11 mouse cellular contexts compared by ENCODE assay signal in genomic region chr3:92083042-92083441, GRCm38 (mm10). TPM values are rescaled to one million over a fixed set of nuclear protein-coding genes. Genes with fewer than 3 reads are reported as not detected.
DNase-seq lines count a peak whose midpoint lies in the region; ATAC-seq and TF ChIP-seq lines count a peak whose summit lies in the region.
"Had no signal": no experiment of that assay in that cellular context is flagged by ENCODE, and none has a peak within 500 bp of the region (broad histone marks: within the 10 kb centered on the region; RNA-seq: fewer than 3 reads in every experiment).

Gene Lor (minus strand): TSS chr3:92083142.

- DNase-seq in gastrocnemius, adult 2 months, result no peak
- DNase-seq in gastrocnemius, postnatal 36 days, result no peak
- DNase-seq in lung, embryonic 14.5 days, result no peak
- DNase-seq in lung, postnatal 10 days, result no peak
- no peak for DNase-seq in limb, embryonic 11.5 days (ENCODE audit: low spot score)
- DNase-seq in layer of hippocampus, postnatal 10 days (ENCODE audit: low spot score in 2 of 2), result no peak
- DNase-seq: kidney, postnatal 14 days had no signal

- ATAC-seq in lung, embryonic 14.5 days (ENCODE audit: insufficient read depth), result no peak
- ATAC-seq in limb, embryonic 11.5 days (ENCODE audit: insufficient number of reproducible peaks, low FRiP score, low TSS enrichment, low read depth), result no peak
- no peak for ATAC-seq in stomach, embryonic 15.5 days (ENCODE audit: insufficient read depth, low FRiP score, low read depth)
- ATAC-seq in megakaryocyte-erythroid progenitor cell, adult 5-6 weeks (replicated peaks; ENCODE audit: low FRiP score, low TSS enrichment, poor library complexity, severe bottlenecking), result no peak
- ATAC-seq: Patski had no signal

- no peak within 1 kb of the TSS for H3K9ac ChIP-seq in lung, embryonic 14.5 days
- no peak within 1 kb of the TSS for H3K9ac ChIP-seq in limb, embryonic 11.5 days (ENCODE audit: low read length)
- no peak within 1 kb of the TSS for H3K9ac ChIP-seq in stomach, embryonic 15.5 days

- H3K4me3 ChIP-seq in gastrocnemius, adult 2 months, result peak within 1 kb of the TSS; percentile 84
- peak within 1 kb of the TSS; percentile 67 for H3K4me3 ChIP-seq in lung, embryonic 14.5 days (ENCODE audit: low read depth, low read length)
- peak within 1 kb of the TSS; percentile 68; the same call in 1 of the 2 replicates for H3K4me3 ChIP-seq in limb, embryonic 11.5 days (ENCODE audit: low read depth, low read length)
- H3K4me3 ChIP-seq in stomach, embryonic 15.5 days (replicated peaks), result peak within 1 kb of the TSS; percentile 72

- no peaks in the 10 kb centered on the region for H3K4me1 ChIP-seq in lung, embryonic 14.5 days (ENCODE audit: insufficient read depth)
- H3K4me1 ChIP-seq in limb, embryonic 11.5 days (ENCODE audit: control insufficient read depth, insufficient read depth, low read length), result no peaks in the 10 kb centered on the region
- H3K4me1 ChIP-seq in stomach, embryonic 15.5 days, result no peaks in the 10 kb centered on the region

- H3K36me3 ChIP-seq in lung, embryonic 14.5 days (ENCODE audit: insufficient read depth), result no peaks in the 10 kb centered on the region
- no peaks in the 10 kb centered on the region for H3K36me3 ChIP-seq in limb, embryonic 11.5 days (ENCODE audit: control insufficient read depth, insufficient read depth, low read length)
- no peaks in the 10 kb centered on the region for H3K36me3 ChIP-seq in stomach, embryonic 15.5 days

- 69% methylated on average over 2 of the region's 2 CpGs for WGBS in lung, embryonic 14.5 days
- 84% methylated on average over 2 of the region's 2 CpGs for WGBS in limb, embryonic 11.5 days
- 75% methylated on average over 2 of the region's 2 CpGs for WGBS in stomach, embryonic 15.5 days

- H3K27ac ChIP-seq in gastrocnemius, adult 2 months, result no peak within 1 kb of the TSS
- no peak within 1 kb of the TSS for H3K27ac ChIP-seq in lung, embryonic 14.5 days (ENCODE audit: low read depth)
- no peak within 1 kb of the TSS for H3K27ac ChIP-seq in limb, embryonic 11.5 days (replicated peaks; ENCODE audit: low read depth, low read length)
- H3K27ac ChIP-seq in stomach, embryonic 15.5 days, result no peak within 1 kb of the TSS
- H3K27ac ChIP-seq: macrophage had no signal

- no peaks in the 10 kb centered on the region for H3K9me3 ChIP-seq in lung, embryonic 14.5 days (ENCODE audit: low read depth, low read length)
- H3K9me3 ChIP-seq in limb, embryonic 11.5 days (ENCODE audit: control insufficient read depth, low read length), result no peaks in the 10 kb centered on the region
- H3K9me3 ChIP-seq in stomach, embryonic 15.5 days, result no peaks in the 10 kb centered on the region

- peak within 1 kb of the TSS; percentile 97; the same call in 1 of the 2 replicates for H3K4me2 ChIP-seq in lung, embryonic 14.5 days
- peak within 1 kb of the TSS; percentile 89; the same call in 1 of the 2 replicates for H3K4me2 ChIP-seq in limb, embryonic 11.5 days (ENCODE audit: low read depth, severe bottlenecking)
- peak within 1 kb of the TSS; percentile 86 for H3K4me2 ChIP-seq in stomach, embryonic 15.5 days

- intact Hi-C loops in gastrocnemius, adult 2 months (cut with DNase I), result no loop called here
- intact Hi-C loops in gastrocnemius, postnatal 36 days (cut with DNase I), result no loop called here

- no peak for TF ChIP-seq CTCF in gastrocnemius, adult 2 months (IDR thresholded peaks at IDR 0.05)
- TF ChIP-seq CTCF in lung, embryonic 14.5 days (IDR thresholded peaks at IDR 0.05; ENCODE audit: low read depth), result no peak

- peaks cover 24% of the 10 kb centered on the region for H3K27me3 ChIP-seq in lung, embryonic 14.5 days (ENCODE audit: insufficient read depth, low read length)
- H3K27me3 ChIP-seq in limb, embryonic 11.5 days (ENCODE audit: control insufficient read depth, insufficient read depth, low read length), result peaks cover 13% of the 10 kb centered on the region; the same call in 1 of the 2 replicates
- peaks cover 18% of the 10 kb centered on the region for H3K27me3 ChIP-seq in stomach, embryonic 15.5 days (replicated peaks)

RNA-seq across cellular contexts. Expression of gene Lor, which starts in this region (rescaled TPM):
- not detected for total RNA-seq in gastrocnemius, adult 2 months (2021)
- total RNA-seq in gastrocnemius, postnatal 36 days (2021), result not detected
- polyA plus RNA-seq in lung, embryonic 14.5 days (2014; fragmentation: Nextera tagmentation; extraction: Ambion mirVana), result 0.14 and 0.30 TPM in 2 replicates
- 0.69 and 1.2 TPM in 2 replicates for polyA plus RNA-seq in limb, embryonic 11.5 days (2014; fragmentation: Nextera tagmentation; extraction: Ambion mirVana)
- 2.6 and 3.5 TPM in 2 replicates for polyA plus RNA-seq in stomach, embryonic 15.5 days (2015; fragmentation: Nextera tagmentation; extraction: Ambion mirVana)
- not detected in 2 replicates for total RNA-seq in megakaryocyte-erythroid progenitor cell, adult 5-6 weeks (2014; fragmentation: Nextera tagmentation)
- not detected in 2 replicates for total RNA-seq in megakaryocyte-erythroid progenitor cell, adult 5-6 weeks (2017)
- 1 to 10 TPM; 6.6 to 6.8 TPM for total RNA-seq in layer of hippocampus, postnatal 10 days (2021)
- polyA plus RNA-seq: macrophage, Patski had no signal

Comparison
In these comparisons a context has a peak if more than half of its experiments do, and no peak if none do; other contexts are left out.
1. RNA of gene Lor (total RNA-seq): 6.6 to 6.8 TPM in layer of hippocampus, postnatal 10 days; not detected in gastrocnemius, adult 2 months, not detected in gastrocnemius, postnatal 36 days and not detected in megakaryocyte-erythroid progenitor cell, adult 5-6 weeks; every median in the first group is over 4 times any median in the second.
2. Peak in every context shown above with its lines, with median percentiles within 50 percentile points of each other: H3K4me3 ChIP-seq and H3K4me2 ChIP-seq.